Mouse (Mus musculus): ENCODE measurements around the gene Siah2.

DNA sequence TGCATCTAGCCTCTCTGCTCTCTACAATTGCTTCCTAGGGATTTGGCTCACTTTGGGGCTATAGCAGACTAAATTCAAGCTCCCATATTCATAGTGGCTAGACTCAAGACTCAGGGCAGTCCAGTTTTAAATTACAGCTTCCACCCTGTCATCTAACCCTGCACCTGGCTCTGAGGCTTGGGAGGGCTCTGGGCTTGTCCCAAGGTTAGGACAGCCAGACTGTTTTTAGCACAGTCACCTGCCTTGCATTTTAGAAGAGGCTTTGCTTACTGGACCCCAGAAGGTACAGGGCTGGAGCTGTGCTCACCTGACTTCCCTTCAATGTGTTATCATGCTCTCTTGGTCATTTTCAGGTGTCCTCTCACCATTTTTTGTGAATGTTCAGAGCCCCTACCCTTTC lies 32.6 kb upstream of the Siah2 start:
- TF ChIP-seq CTCF (IDR thresholded peaks at IDR 0.05; ENCODE audit: extremely low read depth, insufficient read length, insufficient replicate concordance, low read depth, low read length) (no peak), POLR2A (IDR thresholded peaks at IDR 0.05; ENCODE audit: low read depth, low read length) (no peak)

Data from small intestine, adult 2 months (tissue).